In genomic region chr1:135631515-135631914, GRCm38 (mm10) we compare ENCODE assay signal across 8 mouse cellular contexts. TPM values are rescaled to one million over a fixed set of nuclear protein-coding genes. Genes with fewer than 3 reads are reported as not detected.
DNase-seq lines count a peak whose midpoint lies in the region; ATAC-seq and TF ChIP-seq lines count a peak whose summit lies in the region.

No protein-coding gene starts in this region.

- 16% methylated on average over 8 of the region's 8 CpGs for WGBS in liver, postnatal 0 days (ENCODE audit: insufficient replicate concordance)
- WGBS in forebrain, embryonic 15.5 days, result 68% methylated on average over 8 of the region's 8 CpGs

- 0 out of 2 replicates have a peak, but pooled peaks have one; percentile 19 for TF ChIP-seq EP300 in liver, postnatal 0 days (IDR thresholded peaks at IDR 0.05; ENCODE audit: low read depth)

- H3K27ac ChIP-seq in liver, postnatal 0 days (ENCODE audit: low read depth), result no peak overlapping the region
- no peak overlapping the region for H3K27ac ChIP-seq in forebrain, embryonic 15.5 days (replicated peaks)

- no peaks in the 10 kb centered on the region for H3K36me3 ChIP-seq in liver, postnatal 0 days (replicated peaks; ENCODE audit: insufficient read depth, low read length)
- no peaks in the 10 kb centered on the region for H3K36me3 ChIP-seq in forebrain, embryonic 15.5 days

- H3K4me1 ChIP-seq in liver, postnatal 0 days (ENCODE audit: insufficient read depth), result peaks cover 3% of the 10 kb centered on the region; the same call in 1 of the 2 replicates
- H3K4me1 ChIP-seq in forebrain, embryonic 15.5 days, result peaks cover 13% of the 10 kb centered on the region

- TF ChIP-seq CTCF in liver, postnatal 0 days (IDR thresholded peaks at IDR 0.05; ENCODE audit: low read depth), result no peak

- no peak overlapping the region for H3K9ac ChIP-seq in liver, postnatal 0 days (replicated peaks)
- H3K9ac ChIP-seq in forebrain, embryonic 15.5 days (replicated peaks), result no peak overlapping the region

- H3K4me3 ChIP-seq in liver, postnatal 0 days (ENCODE audit: low read depth, low read length), result no peak overlapping the region
- H3K4me3 ChIP-seq in forebrain, embryonic 15.5 days, result no peak overlapping the region

- DNase-seq in frontal cortex, postnatal 10 days (ENCODE audit: low spot score in 2 of 2), result peak; percentile 61 to 74
- DNase-seq in MEL-GATA-1-ER (ENCODE audit: extremely low read depth, low read depth), result peak; percentile 78
- DNase-seq in gastrocnemius, adult 18-20 months (ENCODE audit: low spot score), result peak; percentile 75
- peak; percentile 73 for DNase-seq in liver, postnatal 0 days
- DNase-seq in right cerebral cortex, adult 18-20 months, result peak; percentile 51

- ATAC-seq in frontal cortex, adult (ENCODE audit: low TSS enrichment), result no peak
- peak; percentile 91 for ATAC-seq in inflammation-experienced regulatory T-cells, adult 6 months
- ATAC-seq in liver, postnatal 0 days, result peak; percentile 67
- ATAC-seq in forebrain, embryonic 15.5 days (replicated peaks), result no peak

- no peaks in the 10 kb centered on the region for H3K27me3 ChIP-seq in liver, postnatal 0 days (ENCODE audit: insufficient read depth, low read length)
- no peaks in the 10 kb centered on the region for H3K27me3 ChIP-seq in forebrain, embryonic 15.5 days

- no peaks in the 10 kb centered on the region for H3K9me3 ChIP-seq in liver, postnatal 0 days (ENCODE audit: low read length)
- no peaks in the 10 kb centered on the region for H3K9me3 ChIP-seq in forebrain, embryonic 15.5 days

- peak overlapping the region; percentile 28; the same call in 1 of the 2 replicates for H3K4me2 ChIP-seq in liver, postnatal 0 days (ENCODE audit: low read depth, low read length)
- no peak overlapping the region for H3K4me2 ChIP-seq in forebrain, embryonic 15.5 days (replicated peaks)

RNA-seq across cellular contexts. Expression of gene Nav1, which starts 24.4 kb away (rescaled TPM):
- total RNA-seq in gastrocnemius, adult 18-20 months (2021), result 10 to 100 TPM in 1 of 2 experiments, 1 to 10 TPM in 1; 8.4 to 11.4 TPM
- polyA plus RNA-seq in inflammation-experienced regulatory T-cells, adult 6 months (2017; shearing (Covaris generic)), result 1 to 10 TPM in 1 of 3 experiments, under 1 TPM in 2; 0.34 to 1.7 (median 0.43) TPM
- polyA plus RNA-seq in liver, postnatal 0 days (2015; fragmentation: Nextera tagmentation; extraction: Ambion mirVana), result 0.92 and 0.94 TPM in 2 replicates
- polyA plus RNA-seq in forebrain, embryonic 15.5 days (2015; fragmentation: Nextera tagmentation; extraction: Ambion mirVana), result 48.1 and 51.1 TPM in 2 replicates

Comparison
In these comparisons a context has a peak if more than half of its experiments do, and no peak if none do; other contexts are left out.
1. ATAC-seq: peak in inflammation-experienced regulatory T-cells, adult 6 months (single experiment) and liver, postnatal 0 days (single experiment); none in frontal cortex, adult (single experiment) and forebrain, embryonic 15.5 days (single experiment).
2. RNA of gene Nav1, which starts 24.4 kb away (polyA plus RNA-seq): 48.1 to 51.1 TPM in forebrain, embryonic 15.5 days; 0.92 to 0.94 TPM in liver, postnatal 0 days and 0.34 to 1.7 TPM in inflammation-experienced regulatory T-cells, adult 6 months; every median in the first group is over 10 times any median in the second.
3. Peak in every context shown above with its lines, with median percentiles within 50 percentile points of each other: DNase-seq.